Mouse (Mus musculus): ENCODE results near the gene Rgl3. TPM values are rescaled to one million over a fixed set of nuclear protein-coding genes. Genes with fewer than 3 reads are reported as not detected.

Rgl3 gene
- polyA plus RNA-seq, 1 experiment from 2014 or later, result 24.5 TPM

GRCm38 (mm10) chr9:21938234-21938855 lies 50.9 kb downstream of the Rgl3 start:
- H3K27me3 ChIP-seq, result no peaks in the 10 kb centered on the region
- WGBS, result 85% methylated on average over 4 of the region's 4 CpGs
- no peak for ATAC-seq (replicated peaks; ENCODE audit: low FRiP score)

DNA sequence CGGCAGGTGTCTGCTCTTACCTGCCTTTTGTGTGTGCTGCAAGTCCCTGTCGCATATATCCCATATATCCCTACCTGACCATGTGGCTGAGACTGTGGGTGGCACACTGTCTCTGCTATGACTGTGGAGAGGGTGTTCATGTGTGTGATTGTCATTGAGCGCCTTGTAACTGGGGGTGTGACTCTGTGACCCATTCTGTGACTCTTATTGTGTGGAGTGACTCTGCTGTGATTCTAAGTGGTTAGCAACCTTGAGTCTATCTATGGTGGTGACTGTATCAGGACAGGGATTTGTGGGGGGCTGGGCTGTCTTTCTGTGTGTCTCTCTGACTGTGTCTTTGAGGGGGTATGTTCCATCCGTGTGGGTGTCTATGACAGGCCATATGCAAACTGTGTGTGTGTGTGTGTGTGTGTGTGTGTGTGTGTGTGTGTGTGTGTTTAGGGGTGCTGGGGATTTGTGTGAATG lies 51.5 kb downstream of the Rgl3 start:
- Histone ChIP-seq H3K4me1 (peaks cover 22% of the 10 kb centered on the region), H3K4me2 (peak overlapping the region; percentile 92), H3K27ac (no peak overlapping the region), H3K4me3 (replicated peaks) (peak overlapping the region; percentile 64), H3K27me3 (no peaks in the 10 kb centered on the region), H3K36me3 (no peaks in the 10 kb centered on the region), H3K9ac (no peak overlapping the region), H3K9me3 (replicated peaks) (no peaks in the 10 kb centered on the region)
- ATAC-seq (replicated peaks; ENCODE audit: low FRiP score), result no peak
- WGBS, result 79% methylated on average over 4 of the region's 4 CpGs

More at GRCm38 (mm10) chr9:21938234-21938855, 50.9 kb downstream of the Rgl3 start:
- H3K36me3 ChIP-seq, result no peaks in the 10 kb centered on the region
- no peak overlapping the region for H3K4me3 ChIP-seq (replicated peaks)
- no peak overlapping the region for H3K9ac ChIP-seq
- no peak overlapping the region for H3K4me2 ChIP-seq
- no peak overlapping the region for H3K27ac ChIP-seq
- H3K9me3 ChIP-seq (replicated peaks), result no peaks in the 10 kb centered on the region
- H3K4me1 ChIP-seq, result peaks cover 17% of the 10 kb centered on the region

- 0 out of 2 replicates have a peak within 1 kb of the TSS, but pooled peaks have one; percentile 24 for H3K27ac ChIP-seq
- peak within 1 kb of the TSS; percentile 61 for H3K9ac ChIP-seq
- peak within 1 kb of the TSS; percentile 92 for H3K4me2 ChIP-seq
- peaks cover 22% of the 10 kb centered on the region for H3K4me1 ChIP-seq
- H3K4me3 ChIP-seq (replicated peaks), result peak within 1 kb of the TSS; percentile 64
- WGBS, result 2% methylated on average over 39 of the region's 43 CpGs
- no peaks in the 10 kb centered on the region for H3K27me3 ChIP-seq
- no peaks in the 10 kb centered on the region for H3K36me3 ChIP-seq
- peak; percentile 97 for ATAC-seq (replicated peaks; ENCODE audit: low FRiP score)
- no peaks in the 10 kb centered on the region for H3K9me3 ChIP-seq (replicated peaks)
These were observed 52.3 kb downstream of the Rgl3 start, which contains the start of gene Plppr2 for GRCm38 (mm10) chr9:21936692-21937570. TSS of gene Plppr2 (plus strand) at chr9:21937033.

- no peak for ATAC-seq (replicated peaks; ENCODE audit: low FRiP score)
- H3K9ac ChIP-seq, result no peak overlapping the region
- 86% methylated on average over 7 of the region's 7 CpGs for WGBS
- no peaks in the 10 kb centered on the region for H3K9me3 ChIP-seq (replicated peaks)
- H3K4me3 ChIP-seq (replicated peaks), result no peak overlapping the region
- no peak overlapping the region for H3K27ac ChIP-seq
- H3K4me2 ChIP-seq, result no peak overlapping the region
- H3K27me3 ChIP-seq, result no peaks in the 10 kb centered on the region
- H3K36me3 ChIP-seq, result no peaks in the 10 kb centered on the region
- peaks cover 22% of the 10 kb centered on the region for H3K4me1 ChIP-seq
These were observed 53.6 kb downstream of the Rgl3 start for GRCm38 (mm10) chr9:21935466-21936131.

DNA sequence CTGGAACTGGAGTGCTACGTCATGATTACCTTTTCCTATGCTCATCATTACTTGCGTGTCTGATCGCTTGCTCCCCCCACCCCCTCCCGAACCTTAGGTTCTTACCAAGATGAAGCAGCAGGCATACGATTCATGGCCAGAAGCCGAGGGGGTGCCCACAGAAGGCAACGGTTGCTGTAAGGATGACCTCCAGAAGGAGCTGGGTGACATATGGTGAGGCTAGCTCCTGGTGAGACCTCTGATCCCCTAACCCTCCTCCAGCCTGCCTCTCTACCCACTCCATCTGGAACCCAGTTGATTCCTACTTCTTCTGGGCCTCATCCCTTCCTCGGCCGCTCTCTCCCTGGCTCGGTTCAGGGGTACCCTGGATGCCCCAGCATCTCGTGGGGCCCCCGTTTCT lies 55.2 kb downstream of the Rgl3 start:
- Histone ChIP-seq H3K4me1 (peaks cover 22% of the 10 kb centered on the region), H3K4me2 (no peak overlapping the region), H3K9me3 (replicated peaks) (no peaks in the 10 kb centered on the region), H3K27ac (no peak overlapping the region), H3K9ac (no peak overlapping the region), H3K27me3 (no peaks in the 10 kb centered on the region), H3K36me3 (no peaks in the 10 kb centered on the region), H3K4me3 (replicated peaks) (no peak overlapping the region)
- no peak for ATAC-seq (replicated peaks; ENCODE audit: low FRiP score)
- 89% methylated on average over 12 of the region's 12 CpGs for WGBS

GRCm38 (mm10) chr9:21932445-21933137 lies 56.7 kb downstream of the Rgl3 start:
- no peak for ATAC-seq (replicated peaks; ENCODE audit: low FRiP score)
- 0 out of 2 replicates have a peak overlapping the region, but pooled peaks have one; percentile 27 for H3K4me2 ChIP-seq
- H3K27ac ChIP-seq, result no peak overlapping the region
- peaks cover 22% of the 10 kb centered on the region for H3K4me1 ChIP-seq
- no peak overlapping the region for H3K9ac ChIP-seq
- no peaks in the 10 kb centered on the region for H3K9me3 ChIP-seq (replicated peaks)
- H3K4me3 ChIP-seq (replicated peaks), result no peak overlapping the region
- no peaks in the 10 kb centered on the region for H3K36me3 ChIP-seq
- 60% methylated on average over 12 of the region's 12 CpGs for whole genome bisulfite sequencing
- no peaks in the 10 kb centered on the region for H3K27me3 ChIP-seq

GRCm38 (mm10) chr9:21932006-21932405 lies 57.2 kb downstream of the Rgl3 start:
- ATAC-seq (replicated peaks; ENCODE audit: low FRiP score), result no peak
- H3K27ac ChIP-seq, result no peak overlapping the region
- H3K27me3 ChIP-seq, result no peaks in the 10 kb centered on the region
- H3K36me3 ChIP-seq, result no peaks in the 10 kb centered on the region
- WGBS, result 71% methylated on average over 2 of the region's 2 CpGs
- no peak overlapping the region for H3K4me2 ChIP-seq
- H3K4me1 ChIP-seq, result peaks cover 17% of the 10 kb centered on the region
- no peak overlapping the region for H3K9ac ChIP-seq
- no peak overlapping the region for H3K4me3 ChIP-seq (replicated peaks)
- H3K9me3 ChIP-seq (replicated peaks), result no peaks in the 10 kb centered on the region

- Histone ChIP-seq H3K9me3 (replicated peaks) (no peaks in the 10 kb centered on the region), H3K4me2 (no peak overlapping the region), H3K27me3 (no peaks in the 10 kb centered on the region), H3K4me1 (peaks cover 27% of the 10 kb centered on the region), H3K36me3 (peaks cover 13% of the 10 kb centered on the region), H3K9ac (no peak overlapping the region), H3K4me3 (replicated peaks) (no peak overlapping the region), H3K27ac (no peak overlapping the region)
- WGBS, result 80% methylated on average over 3 of the region's 3 CpGs
- no peak for ATAC-seq (replicated peaks; ENCODE audit: low FRiP score)
These were observed 60.0 kb downstream of the Rgl3 start for GRCm38 (mm10) chr9:21929208-21929607.

DNA sequence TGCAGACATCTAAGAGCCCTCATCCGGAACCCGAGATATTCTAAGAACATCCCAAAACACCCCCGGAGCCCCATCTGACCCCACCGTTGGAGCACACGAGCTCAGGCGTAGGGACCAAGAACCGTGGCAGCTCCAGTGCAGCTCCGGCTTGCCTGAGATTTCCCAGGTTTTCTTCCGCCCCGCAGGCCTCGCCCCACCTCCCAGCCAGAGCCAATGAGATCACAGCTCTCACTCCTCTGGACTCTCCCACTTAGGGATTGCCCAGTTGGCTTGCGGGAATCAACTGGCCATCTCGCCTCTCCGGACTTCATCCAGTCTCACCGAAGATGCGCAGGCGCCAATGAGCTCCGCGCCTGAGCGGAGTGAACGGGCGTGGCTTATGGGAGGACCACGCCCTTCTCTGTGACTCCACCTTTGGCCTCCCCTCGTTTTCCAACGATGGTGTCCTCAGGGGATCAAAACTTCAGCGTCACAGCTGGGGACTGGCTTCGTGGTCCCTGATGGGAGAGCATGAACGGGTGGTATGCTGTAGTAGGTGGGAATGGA lies 62.0 kb downstream of the Rgl3 start, which contains the start of the genes Ccdc159 and Tmem205:
TSS of gene Ccdc159 (plus strand) at position 264 of the 546 bp plus-strand sequence.
TSS of gene Tmem205 (minus strand) at position 349 of the 546 bp plus-strand sequence.
- WGBS, result under 1% methylated on average over 28 of the region's 28 CpGs
- Histone ChIP-seq H3K4me3 (replicated peaks) (peak within 1 kb of the TSS; percentile 62), H3K9me3 (replicated peaks) (no peaks in the 10 kb centered on the region)

DNA sequence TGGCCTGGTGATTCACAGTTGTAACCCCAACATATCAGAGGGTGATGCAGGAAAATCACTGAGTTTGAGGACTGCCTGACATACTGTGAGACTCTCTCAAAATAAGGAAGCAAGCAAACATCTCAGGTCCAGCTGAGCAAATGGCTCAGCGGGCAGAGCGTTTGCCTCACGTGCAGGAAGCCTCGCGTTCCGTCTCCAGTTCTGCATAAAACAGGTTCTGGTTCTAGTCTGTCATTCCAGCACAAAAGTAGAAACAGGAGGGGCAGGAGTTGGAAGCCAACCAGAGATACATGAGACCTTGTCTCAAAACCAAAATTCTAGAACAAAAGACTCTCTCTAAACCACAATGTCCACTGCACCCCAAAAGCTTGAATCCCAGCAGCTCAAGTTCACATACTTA lies 62.5 kb downstream of the Rgl3 start:
- Histone ChIP-seq H3K27ac (peak overlapping the region; percentile 79), H3K4me2 (peak overlapping the region; percentile 73), H3K4me1 (peaks cover 29% of the 10 kb centered on the region), H3K9me3 (replicated peaks) (no peaks in the 10 kb centered on the region), H3K4me3 (replicated peaks) (peak overlapping the region; percentile 62), H3K9ac (peak overlapping the region; percentile 65), H3K27me3 (no peaks in the 10 kb centered on the region), H3K36me3 (peaks cover 19% of the 10 kb centered on the region)
- under 1% methylated on average over 6 of the region's 6 CpGs for WGBS
- ATAC-seq (replicated peaks; ENCODE audit: low FRiP score), result no peak

More for the DNA sequence above, 62.0 kb downstream of the Rgl3 start, which contains the start of the genes Ccdc159 and Tmem205:
- peak within 1 kb of the TSS; percentile 79 for H3K27ac ChIP-seq
- H3K36me3 ChIP-seq, result peaks cover 19% of the 10 kb centered on the region
- H3K27me3 ChIP-seq, result no peaks in the 10 kb centered on the region
- peak within 1 kb of the TSS; percentile 65 for H3K9ac ChIP-seq
- ATAC-seq (replicated peaks; ENCODE audit: low FRiP score), result peak; percentile 97
- peak within 1 kb of the TSS; percentile 73 for H3K4me2 ChIP-seq
- peaks cover 29% of the 10 kb centered on the region for H3K4me1 ChIP-seq

- 77% methylated on average over 6 of the region's 6 CpGs for WGBS
- ATAC-seq (replicated peaks; ENCODE audit: low FRiP score), result no peak
- H3K9me3 ChIP-seq (replicated peaks), result no peaks in the 10 kb centered on the region
- peak overlapping the region; percentile 62 for H3K4me3 ChIP-seq (replicated peaks)
- H3K4me1 ChIP-seq, result peaks cover 29% of the 10 kb centered on the region
- H3K27ac ChIP-seq, result 0 out of 2 replicates have a peak overlapping the region, but pooled peaks have one; percentile 79
- no peaks in the 10 kb centered on the region for H3K27me3 ChIP-seq
- no peak overlapping the region for H3K9ac ChIP-seq
- peak overlapping the region; percentile 73 for H3K4me2 ChIP-seq
- peaks cover 19% of the 10 kb centered on the region for H3K36me3 ChIP-seq
These were observed 63.1 kb downstream of the Rgl3 start for GRCm38 (mm10) chr9:21926155-21926554.
